Mouse (Mus musculus): ENCODE results near the gene Mgat4e. TPM values are rescaled to one million over a fixed set of nuclear protein-coding genes. Genes with fewer than 3 reads are reported as not detected.

Mgat4e gene
- polyA plus RNA-seq, 1 experiment from 2014 or later, result not detected

GRCm38 (mm10) chr1:134562457-134562856, 13.0 kb upstream of the Mgat4e start:
- no peak for DNase-seq (ENCODE audit: low spot score)
- peak overlapping the region; percentile 100 for H3K27ac ChIP-seq

GRCm38 (mm10) chr1:134561770-134562143, 12.3 kb upstream of the Mgat4e start:
- Histone ChIP-seq H3K27ac (peak overlapping the region; percentile 100), H3K27me3 (ENCODE audit: insufficient read depth, poor library complexity, severe bottlenecking) (no peaks in the 10 kb centered on the region), H3K9me3 (no peaks in the 10 kb centered on the region), H3K36me3 (0 out of 2 replicates have a peak, but pooled peaks cover 3% of the 10 kb centered on the region), H3K4me3 (peak overlapping the region; percentile 100), H3K4me1 (replicated peaks) (peaks cover 51% of the 10 kb centered on the region)
- DNase-seq (ENCODE audit: low spot score), result no peak
- WGBS, result 9% methylated on average over 7 of the region's 7 CpGs

More at GRCm38 (mm10) chr1:134562457-134562856, 13.0 kb upstream of the Mgat4e start:
- no peaks in the 10 kb centered on the region for H3K9me3 ChIP-seq
- H3K4me3 ChIP-seq, result peak overlapping the region; percentile 100
- no peaks in the 10 kb centered on the region for H3K27me3 ChIP-seq (ENCODE audit: insufficient read depth, poor library complexity, severe bottlenecking)
- H3K4me1 ChIP-seq (replicated peaks), result peaks cover 49% of the 10 kb centered on the region
- H3K36me3 ChIP-seq, result 0 out of 2 replicates have a peak, but pooled peaks cover 3% of the 10 kb centered on the region

- DNase-seq (ENCODE audit: low spot score), result peak; percentile 72
- under 1% methylated on average over 72 of the region's 76 CpGs for WGBS
- peaks cover 52% of the 10 kb centered on the region for H3K4me1 ChIP-seq (replicated peaks)
These were observed 11.6 kb upstream of the Mgat4e start for GRCm38 (mm10) chr1:134560801-134561769.

GRCm38 (mm10) chr1:134560396-134560795, 10.9 kb upstream of the Mgat4e start:
- H3K36me3 ChIP-seq, result 0 out of 2 replicates have a peak, but pooled peaks cover 3% of the 10 kb centered on the region
- peak overlapping the region; percentile 100 for H3K27ac ChIP-seq
- H3K9me3 ChIP-seq, result no peaks in the 10 kb centered on the region
- under 1% methylated on average over 50 of the region's 50 CpGs for WGBS
- no peak for DNase-seq (ENCODE audit: low spot score)
- peaks cover 54% of the 10 kb centered on the region for H3K4me1 ChIP-seq (replicated peaks)
- H3K27me3 ChIP-seq (ENCODE audit: insufficient read depth, poor library complexity, severe bottlenecking), result peaks cover 2% of the 10 kb centered on the region; the same call in 1 of the 2 replicates
- peak overlapping the region; percentile 100 for H3K4me3 ChIP-seq

More at GRCm38 (mm10) chr1:134560801-134561769, 11.6 kb upstream of the Mgat4e start:
- H3K27me3 ChIP-seq (ENCODE audit: insufficient read depth, poor library complexity, severe bottlenecking), result no peaks in the 10 kb centered on the region
- H3K36me3 ChIP-seq, result 0 out of 2 replicates have a peak, but pooled peaks cover 3% of the 10 kb centered on the region
- H3K9me3 ChIP-seq, result no peaks in the 10 kb centered on the region
- peak overlapping the region; percentile 100 for H3K4me3 ChIP-seq
- H3K27ac ChIP-seq, result peak overlapping the region; percentile 100

GRCm38 (mm10) chr1:134559976-134560375, 10.5 kb upstream of the Mgat4e start, which contains the start of gene Kdm5b:
Gene Kdm5b (plus strand): TSS chr1:134560171.
- Histone ChIP-seq H3K36me3 (0 out of 2 replicates have a peak, but pooled peaks cover 3% of the 10 kb centered on the region), H3K27ac (peak within 1 kb of the TSS; percentile 100), H3K27me3 (ENCODE audit: insufficient read depth, poor library complexity, severe bottlenecking) (peaks cover 7% of the 10 kb centered on the region), H3K4me1 (replicated peaks) (peaks cover 55% of the 10 kb centered on the region), H3K4me3 (peak within 1 kb of the TSS; percentile 100), H3K9me3 (no peaks in the 10 kb centered on the region)
- DNase-seq (ENCODE audit: low spot score), result peak; percentile 90
- WGBS, result under 1% methylated on average over 34 of the region's 34 CpGs

GRCm38 (mm10) chr1:134559226-134559625, 9.7 kb upstream of the Mgat4e start:
- 79% methylated on average over 3 of the region's 3 CpGs for WGBS
- DNase-seq (ENCODE audit: low spot score), result no peak
- H3K4me3 ChIP-seq, result no peak overlapping the region

GRCm38 (mm10) chr1:134558511-134558910, 9.0 kb upstream of the Mgat4e start:
- no peak overlapping the region for H3K4me3 ChIP-seq
- H3K36me3 ChIP-seq, result no peaks in the 10 kb centered on the region
- H3K4me1 ChIP-seq (replicated peaks), result peaks cover 51% of the 10 kb centered on the region
- no peaks in the 10 kb centered on the region for H3K9me3 ChIP-seq
- WGBS, result 57% methylated on average over 5 of the region's 5 CpGs
- H3K27me3 ChIP-seq (ENCODE audit: insufficient read depth, poor library complexity, severe bottlenecking), result peaks cover 11% of the 10 kb centered on the region
- DNase-seq (ENCODE audit: low spot score), result no peak
- H3K27ac ChIP-seq, result no peak overlapping the region

More at GRCm38 (mm10) chr1:134559226-134559625, 9.7 kb upstream of the Mgat4e start:
- Histone ChIP-seq H3K4me1 (replicated peaks) (peaks cover 57% of the 10 kb centered on the region), H3K27ac (no peak overlapping the region), H3K36me3 (0 out of 2 replicates have a peak, but pooled peaks cover under 1% of the 10 kb centered on the region), H3K27me3 (ENCODE audit: insufficient read depth, poor library complexity, severe bottlenecking) (peaks cover 11% of the 10 kb centered on the region), H3K9me3 (no peaks in the 10 kb centered on the region)

GRCm38 (mm10) chr1:134556671-134557218, 7.3 kb upstream of the Mgat4e start:
- peak; percentile 97 for DNase-seq (ENCODE audit: low spot score)
- peaks cover 11% of the 10 kb centered on the region for H3K27me3 ChIP-seq (ENCODE audit: insufficient read depth, poor library complexity, severe bottlenecking)
- H3K4me1 ChIP-seq (replicated peaks), result peaks cover 37% of the 10 kb centered on the region
- H3K9me3 ChIP-seq, result no peaks in the 10 kb centered on the region
- peak overlapping the region; percentile 62 for H3K4me3 ChIP-seq
- WGBS, result under 1% methylated on average over 35 of the region's 35 CpGs
- no peaks in the 10 kb centered on the region for H3K36me3 ChIP-seq
- H3K27ac ChIP-seq, result peak overlapping the region; percentile 93

GRCm38 (mm10) chr1:134555871-134556670, 6.6 kb upstream of the Mgat4e start:
- under 1% methylated on average over 46 of the region's 46 CpGs for WGBS
- DNase-seq (ENCODE audit: low spot score), result peak; percentile 30
- H3K4me3 ChIP-seq, result peak overlapping the region; percentile 62

GRCm38 (mm10) chr1:134555240-134555870, 5.9 kb upstream of the Mgat4e start:
- DNase-seq (ENCODE audit: low spot score), result no peak

More at GRCm38 (mm10) chr1:134555871-134556670, 6.6 kb upstream of the Mgat4e start:
- peaks cover 11% of the 10 kb centered on the region for H3K27me3 ChIP-seq (ENCODE audit: insufficient read depth, poor library complexity, severe bottlenecking)
- no peaks in the 10 kb centered on the region for H3K9me3 ChIP-seq
- H3K36me3 ChIP-seq, result no peaks in the 10 kb centered on the region
- peaks cover 33% of the 10 kb centered on the region for H3K4me1 ChIP-seq (replicated peaks)
- peak overlapping the region; percentile 93 for H3K27ac ChIP-seq

GRCm38 (mm10) chr1:134552396-134552795, 2.9 kb upstream of the Mgat4e start:
- DNase-seq (ENCODE audit: low spot score), result no peak
- H3K27me3 ChIP-seq (ENCODE audit: insufficient read depth, poor library complexity, severe bottlenecking), result peaks cover 11% of the 10 kb centered on the region
- no peak overlapping the region for H3K4me3 ChIP-seq
- H3K36me3 ChIP-seq, result no peaks in the 10 kb centered on the region
- peaks cover 26% of the 10 kb centered on the region for H3K4me1 ChIP-seq (replicated peaks)
- no peaks in the 10 kb centered on the region for H3K9me3 ChIP-seq
- no peak overlapping the region for H3K27ac ChIP-seq
- WGBS, result 76% methylated on average over 3 of the region's 3 CpGs

More at GRCm38 (mm10) chr1:134555240-134555870, 5.9 kb upstream of the Mgat4e start:
- Histone ChIP-seq H3K4me3 (peak overlapping the region; percentile 62; the same call in 1 of the 2 replicates), H3K4me1 (replicated peaks) (peaks cover 33% of the 10 kb centered on the region), H3K27me3 (ENCODE audit: insufficient read depth, poor library complexity, severe bottlenecking) (peaks cover 11% of the 10 kb centered on the region), H3K27ac (peak overlapping the region; percentile 93), H3K36me3 (no peaks in the 10 kb centered on the region), H3K9me3 (no peaks in the 10 kb centered on the region)
- 30% methylated on average over 13 of the region's 13 CpGs for WGBS
